24 mouse cellular contexts compared by ENCODE assay signal in genomic region chr11:118861246-118861645, GRCm38 (mm10). TPM values are rescaled to one million over a fixed set of nuclear protein-coding genes. Genes with fewer than 3 reads are reported as not detected.
DNase-seq lines count a peak whose midpoint lies in the region; ATAC-seq and TF ChIP-seq lines count a peak whose summit lies in the region.
"Had no signal": no experiment of that assay in that cellular context is flagged by ENCODE, and none has a peak within 500 bp of the region (broad histone marks: within the 10 kb centered on the region; RNA-seq: fewer than 3 reads in every experiment).

No protein-coding gene starts in this region.

- H3K36me3 ChIP-seq in hindbrain, embryonic 15.5 days, result no peaks in the 10 kb centered on the region
- no peaks in the 10 kb centered on the region for H3K36me3 ChIP-seq in hindbrain, embryonic 10.5 days
- H3K36me3 ChIP-seq: embryonic facial prominence, embryonic 13.5 days; heart, embryonic 15.5 days; liver, embryonic 15.5 days; midbrain, embryonic 10.5 days; neural tube, embryonic 13.5 days had no signal

- H3K4me3 ChIP-seq in hindbrain, embryonic 15.5 days, result no peak overlapping the region
- no peak overlapping the region for H3K4me3 ChIP-seq in hindbrain, embryonic 10.5 days
- no peak overlapping the region for H3K4me3 ChIP-seq in olfactory bulb, adult 2 months (ENCODE audit: insufficient read depth, low read depth, low read length)
- H3K4me3 ChIP-seq: embryonic facial prominence, embryonic 13.5 days; heart, adult 2 months; heart, embryonic 15.5 days; liver, embryonic 15.5 days; midbrain, embryonic 10.5 days; neural tube, embryonic 13.5 days had no signal

- H3K4me1 ChIP-seq in hindbrain, embryonic 15.5 days (replicated peaks), result peaks cover 39% of the 10 kb centered on the region
- H3K4me1 ChIP-seq in hindbrain, embryonic 10.5 days (replicated peaks), result peaks cover 36% of the 10 kb centered on the region
- H3K4me1 ChIP-seq in olfactory bulb, adult 2 months (ENCODE audit: control insufficient read depth, insufficient read depth, low read length), result peaks cover 62% of the 10 kb centered on the region
- H3K4me1 ChIP-seq: heart, embryonic 15.5 days; liver, embryonic 15.5 days had no signal

- no peak for TF ChIP-seq POLR2A in olfactory bulb, adult 2 months (IDR thresholded peaks at IDR 0.05; ENCODE audit: insufficient read depth, low read depth, low read length)

- no peak for TF ChIP-seq CTCF in olfactory bulb, adult 2 months (IDR thresholded peaks at IDR 0.05; ENCODE audit: insufficient read depth, low read depth, low read length)

- peak overlapping the region; percentile 11; the same call in 1 of the 2 replicates for H3K27ac ChIP-seq in hindbrain, embryonic 15.5 days (replicated peaks)
- no peak overlapping the region for H3K27ac ChIP-seq in hindbrain, embryonic 10.5 days
- H3K27ac ChIP-seq in olfactory bulb, adult 2 months (ENCODE audit: insufficient read depth, low read depth, low read length), result peak overlapping the region; percentile 67
- H3K27ac ChIP-seq: embryonic facial prominence, embryonic 13.5 days; heart, adult 2 months; heart, embryonic 15.5 days; liver, embryonic 15.5 days; macrophage; neural tube, embryonic 13.5 days had no signal

- no peak for DNase-seq in hindbrain, embryonic 10.5 days (ENCODE audit: low spot score)
- DNase-seq in left cerebral cortex, postnatal 4 days, result peak; percentile 88
- DNase-seq in left cerebral cortex, postnatal 10 days (ENCODE audit: extremely low spot score in 1 of 2, low spot score in 2 of 2), result no peak
- peak; percentile 96 for DNase-seq in cerebellum, adult 9-10 months
- no peak for DNase-seq in heart, adult 8-10 months (ENCODE audit: low spot score)
- no peak for DNase-seq in heart, postnatal 14 days
- DNase-seq: adrenal gland, postnatal 14 days; gastrocnemius, postnatal 14 days; heart, adult 2 months; kidney, adult 8-10 months; right cerebral cortex, postnatal 14 days; spleen, adult 18-20 months had no signal

- intact Hi-C loops in left cerebral cortex, postnatal 4 days (cut with DNase I), result no loop called here
- intact Hi-C loops in left cerebral cortex, postnatal 10 days (cut with DNase I), result no loop called here
- intact Hi-C loops in heart, postnatal 14 days (cut with DNase I), result no loop called here

- no peak for ATAC-seq in hindbrain, embryonic 15.5 days (ENCODE audit: low FRiP score, low read depth)
- ATAC-seq: activated CD4-positive, CD25-positive, alpha-beta regulatory T cell, adult 4 months; CD4-positive, CD25-positive, alpha-beta regulatory T cell, adult 4 months; forebrain, embryonic 14.5 days had no signal

- no peaks in the 10 kb centered on the region for H3K27me3 ChIP-seq in hindbrain, embryonic 15.5 days
- H3K27me3 ChIP-seq in hindbrain, embryonic 10.5 days (ENCODE audit: insufficient read depth, poor library complexity, severe bottlenecking), result no peaks in the 10 kb centered on the region
- H3K27me3 ChIP-seq: embryonic facial prominence, embryonic 13.5 days; liver, embryonic 15.5 days; neural tube, embryonic 13.5 days had no signal

- 71% methylated on average over 6 of the region's 6 CpGs for WGBS in hindbrain, embryonic 15.5 days
- 94% methylated on average over 6 of the region's 6 CpGs for WGBS in hindbrain, embryonic 10.5 days
- WGBS in olfactory bulb, adult 2 months, result 74% methylated on average over 6 of the region's 6 CpGs

- no peak overlapping the region for H3K4me2 ChIP-seq in hindbrain, embryonic 15.5 days
- H3K4me2 ChIP-seq: embryonic facial prominence, embryonic 13.5 days; heart, embryonic 15.5 days; liver, embryonic 15.5 days; neural tube, embryonic 13.5 days had no signal

- no peak overlapping the region for H3K9ac ChIP-seq in hindbrain, embryonic 15.5 days
- H3K9ac ChIP-seq: embryonic facial prominence, embryonic 13.5 days; heart, embryonic 15.5 days; liver, embryonic 15.5 days; neural tube, embryonic 13.5 days had no signal

- no peaks in the 10 kb centered on the region for H3K9me3 ChIP-seq in hindbrain, embryonic 15.5 days
- no peaks in the 10 kb centered on the region for H3K9me3 ChIP-seq in hindbrain, embryonic 10.5 days
- H3K9me3 ChIP-seq: embryonic facial prominence, embryonic 13.5 days; heart, embryonic 15.5 days; liver, embryonic 15.5 days; midbrain, embryonic 10.5 days; neural tube, embryonic 13.5 days had no signal

RNA-seq across cellular contexts. Expression of gene Rbfox3, which starts 50.2 kb away (rescaled TPM):
- 71.8 and 77.9 TPM in 2 replicates for polyA plus RNA-seq in hindbrain, embryonic 15.5 days (2015; fragmentation: Nextera tagmentation; extraction: Ambion mirVana)
- 5.8 and 11.7 TPM in 2 replicates for polyA plus RNA-seq in hindbrain, embryonic 10.5 days (2016; fragmentation: Nextera tagmentation; extraction: Ambion mirVana)
- 100 to 1,000 TPM; 185 to 192 TPM for total RNA-seq in left cerebral cortex, postnatal 4 days (2021)
- total RNA-seq in left cerebral cortex, postnatal 10 days (2021), result 100 to 1,000 TPM; 272 to 280 TPM
- 164 TPM in 1 of 2 replicates, not detected in the other for polyA plus RNA-seq in olfactory bulb, adult 2 months (2012; ENCODE audit: insufficient read depth, insufficient read length, low replicate concordance, missing spikeins)
- under 1 TPM in 3 of 4 experiments, not detected in 1; 0.14 to 0.19 (median 0.16) TPM for total RNA-seq in heart, adult 8-10 months (2022)
- total RNA-seq in heart, postnatal 14 days (2021), result under 1 TPM; 0.12 to 0.29 TPM
- total RNA-seq: monocyte, adult 5-6 weeks had no signal
- polyA plus RNA-seq: CD4-positive, CD25-positive, alpha-beta regulatory T cell, adult 4 months; heart, adult 2 months; macrophage had no signal

Comparison
In these comparisons a context has a peak if more than half of its experiments do, and no peak if none do; other contexts are left out.
1. DNase-seq: peak in left cerebral cortex, postnatal 4 days (single experiment) and cerebellum, adult 9-10 months (single experiment); none in hindbrain, embryonic 10.5 days (single experiment), left cerebral cortex, postnatal 10 days (0 of 2), heart, adult 8-10 months (single experiment) and heart, postnatal 14 days (0 of 2).
2. RNA of gene Rbfox3, which starts 50.2 kb away (total RNA-seq): 272 to 280 TPM in left cerebral cortex, postnatal 10 days and 185 to 192 TPM in left cerebral cortex, postnatal 4 days; 0.12 to 0.29 TPM in heart, postnatal 14 days and 0.14 to 0.19 TPM in heart, adult 8-10 months; every median in the first group is over 100 times any median in the second.